Mouse (Mus musculus): ENCODE results near the gene Gm19935.

- TF ChIP-seq POLR2A (IDR thresholded peaks at IDR 0.05; ENCODE audit: borderline replicate concordance, insufficient read depth, low read length) (no peak), CTCF (IDR thresholded peaks at IDR 0.05; ENCODE audit: borderline replicate concordance, insufficient read depth, low read depth, low read length) (no peak)
Observed at GRCm38 (mm10) chr8:90769791-90770190, 47.4 kb downstream of the Gm19935 start.

Measured in cerebellum, adult 2 months (tissue).